Mouse (Mus musculus): ENCODE results near the gene Spred3. TPM values are rescaled to one million over a fixed set of nuclear protein-coding genes. Genes with fewer than 3 reads are reported as not detected.

Spred3 gene
- total and polyA plus RNA-seq, 3 experiments: 1.6 to 6.6 (median 3.3) TPM

- Histone ChIP-seq H3K9ac (ENCODE audit: insufficient read depth, low read depth) (peak overlapping the region; percentile 75), H3K36me3 (replicated peaks in 1 of 2; ENCODE audit: control insufficient read depth in 1 of 2, insufficient read depth in 1 of 2, low read length in 1 of 2) (peaks cover 24 to 50% of the 10 kb centered on the region in 2 experiments)
- in situ Hi-C loops (cut with MboI; ENCODE audit: low pct_ligation_motif_present, low pct_unique_long_range_greater_than_20kb, low sequenced_read_pairs): no loop called here
Observed at GRCm38 (mm10) chr7:29169231-29170065, 763 bp downstream of the Spred3 start.

DNA sequence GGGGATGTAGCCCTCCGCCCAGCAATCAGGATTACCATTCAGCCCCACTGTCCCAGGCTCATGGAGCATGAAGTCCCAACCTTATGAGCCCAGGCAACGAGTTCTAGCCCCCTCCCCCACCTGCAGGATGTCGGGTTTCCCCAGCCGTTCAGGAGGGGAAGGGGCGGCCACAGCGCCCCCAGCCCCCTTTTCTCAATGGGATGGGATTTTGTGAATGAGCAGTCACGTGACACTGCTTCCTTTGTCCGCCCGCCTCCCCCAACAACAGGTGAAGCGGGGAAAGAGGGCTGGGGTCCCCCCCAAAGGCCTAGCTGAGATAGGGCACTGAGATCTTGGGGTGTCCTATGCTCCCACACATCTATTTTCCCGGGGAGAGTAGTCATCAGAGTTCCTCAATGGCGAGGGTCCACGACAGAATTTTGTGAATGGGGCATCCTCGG lies 1.4 kb downstream of the Spred3 start:
- Histone ChIP-seq H3K4me3 (replicated peaks in 1 of 3; ENCODE audit: low read depth in 2 of 3, low read length in 2 of 3, poor library complexity in 1 of 3) (peak overlapping the region; percentile 66 to 85 (median 76)), H3K9me3 (replicated peaks; ENCODE audit: low read length) (no peaks in the 10 kb centered on the region), H3K79me2 (replicated peaks; ENCODE audit: control insufficient read depth, extremely low read depth, insufficient read depth, poor library complexity, severe bottlenecking) (no peaks in the 10 kb centered on the region), H3K27me3 (replicated peaks) (no peaks in the 10 kb centered on the region), H3K9ac (ENCODE audit: insufficient read depth, low read depth) (peak overlapping the region; percentile 75), H3K36me3 (replicated peaks in 1 of 2; ENCODE audit: control insufficient read depth in 1 of 2, insufficient read depth in 1 of 2, low read length in 1 of 2) (peaks cover 21 to 45% of the 10 kb centered on the region in 2 experiments), H3K27ac (ENCODE audit: insufficient read depth, low read depth) (no peak overlapping the region; the same call in 1 of the 2 replicates), H3K4me1 (ENCODE audit: control insufficient read depth in 1 of 2, insufficient read depth in 2 of 2) (peaks cover 14 to 40% of the 10 kb centered on the region in 2 experiments), H3K4me2 (ENCODE audit: insufficient read depth, low read depth, poor library complexity, severe bottlenecking) (peak overlapping the region; percentile 84)
- no peak for DNase-seq (ENCODE audit: extremely low read depth)
- in situ Hi-C loops (cut with MboI; ENCODE audit: low pct_ligation_motif_present, low pct_unique_long_range_greater_than_20kb, low sequenced_read_pairs): no loop called here
- TF ChIP-seq USF1 (IDR thresholded peaks at IDR 0.05; ENCODE audit: low read depth, low read length) (peak; percentile 65), PAX5 (IDR thresholded peaks at IDR 0.05; ENCODE audit: low read length) (no peak), USF2 (conservative IDR thresholded peaks at IDR 0.05; ENCODE audit: low read depth, low read length) (peak; percentile 42), ELF1 (IDR thresholded peaks at IDR 0.05; ENCODE audit: low read depth, low read length) (no peak), CTCF (conservative IDR thresholded peaks at IDR 0.05 in 1 of 2, IDR thresholded peaks at IDR 0.05 in 1 of 2; ENCODE audit: low read depth in 2 of 2, low read length in 2 of 2) (no peak), BHLHE40 (IDR thresholded peaks at IDR 0.05; ENCODE audit: low read depth, low read length) (peak; percentile 52; the same call in 1 of the 2 replicates), POLR2A (IDR thresholded peaks at IDR 0.05; ENCODE audit: low read depth, low read length) (no peak)
- dilution Hi-C loops (cut with MboI; ENCODE audit: extremely low pct_ligation_motif_present, extremely low pct_unique_long_range_greater_than_20kb, low sequenced_read_pairs): no loop called here

More at GRCm38 (mm10) chr7:29169231-29170065, 763 bp downstream of the Spred3 start:
- TF ChIP-seq TCF12 (IDR thresholded peaks at IDR 0.05; ENCODE audit: low read depth, low read length) (no peak; the same call in 1 of the 2 replicates), ZMIZ1 (IDR thresholded peaks at IDR 0.05; ENCODE audit: low read depth, low read length) (0 out of 2 replicates have a peak, but pooled peaks have one; percentile 19), MAX (IDR thresholded peaks at IDR 0.05; ENCODE audit: low read length) (no peak), ZC3H11A (IDR thresholded peaks at IDR 0.05; ENCODE audit: low read depth, low read length) (no peak), MAZ (IDR thresholded peaks at IDR 0.05; ENCODE audit: low read depth, low read length) (peak; percentile 89), ELF1 (IDR thresholded peaks at IDR 0.05; ENCODE audit: low read depth, low read length) (peak; percentile 70), MAFK (IDR thresholded peaks at IDR 0.05; ENCODE audit: insufficient replicate concordance, low read length) (no peak), HCFC1 (IDR thresholded peaks at IDR 0.05; ENCODE audit: low read depth, low read length) (peak; percentile 62), MEF2A (IDR thresholded peaks at IDR 0.05; ENCODE audit: borderline replicate concordance, low read depth, low read length) (peak; percentile 42; the same call in 1 of the 2 replicates), NRF1 (IDR thresholded peaks at IDR 0.05; ENCODE audit: low read depth, low read length) (0 out of 2 replicates have a peak, but pooled peaks have one; percentile 12), JUND (conservative IDR thresholded peaks at IDR 0.05; ENCODE audit: low read depth, low read length) (no peak), UBTF (IDR thresholded peaks at IDR 0.05; ENCODE audit: low read depth, low read length) (no peak), MYC (IDR thresholded peaks at IDR 0.05; ENCODE audit: low read depth, low read length) (no peak), PAX5 (IDR thresholded peaks at IDR 0.05; ENCODE audit: low read length) (no peak), E2F4 (IDR thresholded peaks at IDR 0.05; ENCODE audit: insufficient replicate concordance, low read depth, low read length) (no peak), SIN3A (IDR thresholded peaks at IDR 0.05; ENCODE audit: low read length) (peak; percentile 58; the same call in 1 of the 2 replicates), USF2 (conservative IDR thresholded peaks at IDR 0.05; ENCODE audit: low read depth, low read length) (no peak), USF1 (IDR thresholded peaks at IDR 0.05; ENCODE audit: low read depth, low read length) (no peak), RAD21 (IDR thresholded peaks at IDR 0.05; ENCODE audit: low read depth, low read length) (no peak), BHLHE40 (IDR thresholded peaks at IDR 0.05; ENCODE audit: low read depth, low read length) (peak; percentile 39), CHD2 (IDR thresholded peaks at IDR 0.05; ENCODE audit: low read length) (peak; percentile 96)
- dilution Hi-C loops (cut with MboI; ENCODE audit: extremely low pct_ligation_motif_present, extremely low pct_unique_long_range_greater_than_20kb, low sequenced_read_pairs): no loop called here
- peak overlapping the region; percentile 84 for H3K4me2 ChIP-seq (ENCODE audit: insufficient read depth, low read depth, poor library complexity, severe bottlenecking)
- H3K27ac ChIP-seq (ENCODE audit: insufficient read depth, low read depth): peak overlapping the region; percentile 17; the same call in 1 of the 2 replicates
- no peaks in the 10 kb centered on the region for H3K79me2 ChIP-seq (replicated peaks; ENCODE audit: control insufficient read depth, extremely low read depth, insufficient read depth, poor library complexity, severe bottlenecking)
- H3K4me3 ChIP-seq (replicated peaks in 1 of 3; ENCODE audit: low read depth in 2 of 3, low read length in 2 of 3, poor library complexity in 1 of 3): peak overlapping the region; percentile 66 to 85 (median 76)
- peak; percentile 93 for DNase-seq (ENCODE audit: extremely low read depth)
- H3K4me1 ChIP-seq (ENCODE audit: control insufficient read depth in 1 of 2, insufficient read depth in 2 of 2): peaks cover 12 to 35% of the 10 kb centered on the region in 2 experiments
- no peaks in the 10 kb centered on the region for H3K27me3 ChIP-seq (replicated peaks)
- no peaks in the 10 kb centered on the region for H3K9me3 ChIP-seq (replicated peaks; ENCODE audit: low read length)
